Mouse (Mus musculus) left cerebral cortex, postnatal 10 days (tissue): ENCODE measurements around the gene Rnft2. TPM values are rescaled to one million over a fixed set of nuclear protein-coding genes. Genes with fewer than 3 reads are reported as not detected.

ENCODE experiments used
- DNase-seq, 2 experiments: peaks; one replicate each; pipeline ENCODE4 v3.0.0; 2021 to 2022; ENCODE audit warnings: low spot score in 2 of 2, mixed read lengths in 1 of 2; ENCODE audit errors: extremely low spot score in 1 of 2
- intact Hi-C: fragments of 180-260 bp; cut with DNase I; formaldehyde crosslinking; loops from one replicate; pipeline ENCODE4 v1.15.1; 2025
- total RNA-seq, 2 experiments: library from RNA; stranded (reverse); gene quantifications; 2 replicates each; pipeline ENCODE4 v1.2.3; 2021

The Rnft2 gene
- total RNA-seq, 2 experiments from 2014 or later, result 104 to 105 TPM

DNA sequence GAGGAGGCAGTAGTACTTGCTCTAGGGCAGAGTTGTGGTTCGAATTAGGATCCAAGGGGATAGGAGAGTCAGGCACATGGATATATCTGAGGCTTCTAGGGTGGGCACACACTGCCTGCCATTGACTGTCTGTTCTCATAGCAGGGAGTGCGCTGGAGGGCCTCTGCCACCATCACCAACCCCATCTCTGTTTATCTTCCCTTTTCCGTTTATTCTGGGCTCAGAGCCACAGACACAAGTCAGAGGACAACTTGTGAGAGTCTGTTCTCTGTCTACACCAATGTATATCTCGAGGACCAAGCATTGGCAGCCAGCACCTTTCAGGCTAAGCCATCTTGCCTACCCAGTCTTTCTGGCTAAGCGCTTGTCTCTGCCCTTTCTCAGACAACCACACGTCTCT is 14.7 kb upstream of the Rnft2 start:
- intact Hi-C loops, result no loop called here
- no peak for DNase-seq

DNA sequence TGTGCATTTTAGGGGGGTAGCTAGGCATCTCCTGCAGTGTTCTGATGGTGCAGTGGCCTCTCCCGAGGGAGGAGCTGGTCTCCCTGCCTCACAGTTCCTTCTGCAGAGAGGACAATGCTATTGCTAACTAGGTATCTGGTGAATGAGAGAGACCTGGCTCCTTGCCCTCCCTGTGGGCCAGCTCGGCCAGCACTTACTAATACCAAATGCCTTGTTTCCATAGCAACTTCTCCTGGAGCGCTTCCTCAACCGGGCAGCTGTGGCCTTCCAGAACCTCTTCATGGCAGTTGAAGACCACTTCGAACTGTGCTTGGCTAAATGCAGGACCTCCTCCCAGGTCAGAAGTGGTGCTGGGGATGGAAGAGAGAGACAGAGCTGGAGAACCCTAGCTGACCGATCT is 14.2 kb upstream of the Rnft2 start:
- intact Hi-C loops, result no loop called here
- DNase-seq, result peak in 1 of 2 experiments; percentile 42

DNA sequence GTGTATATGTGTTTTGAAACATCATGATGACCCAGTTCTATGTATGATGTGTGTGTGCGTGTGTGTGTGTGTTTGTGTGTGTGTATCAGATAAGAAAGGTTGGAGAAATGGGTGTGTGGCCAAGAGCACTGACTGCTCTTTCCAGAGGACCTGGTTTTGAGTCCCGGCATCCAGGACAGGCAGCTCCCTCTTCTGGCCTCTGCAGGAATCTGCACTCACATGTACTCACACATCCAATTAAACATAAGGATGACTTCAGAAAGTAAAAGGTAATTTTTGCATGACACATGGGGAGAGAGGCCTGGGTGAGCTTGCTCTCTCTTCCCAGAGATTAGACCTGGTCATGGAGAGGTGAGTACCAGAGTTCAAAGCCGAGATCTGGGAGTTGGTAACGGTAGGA is 12.1 kb upstream of the Rnft2 start:
- intact Hi-C loops, result no loop called here

DNA sequence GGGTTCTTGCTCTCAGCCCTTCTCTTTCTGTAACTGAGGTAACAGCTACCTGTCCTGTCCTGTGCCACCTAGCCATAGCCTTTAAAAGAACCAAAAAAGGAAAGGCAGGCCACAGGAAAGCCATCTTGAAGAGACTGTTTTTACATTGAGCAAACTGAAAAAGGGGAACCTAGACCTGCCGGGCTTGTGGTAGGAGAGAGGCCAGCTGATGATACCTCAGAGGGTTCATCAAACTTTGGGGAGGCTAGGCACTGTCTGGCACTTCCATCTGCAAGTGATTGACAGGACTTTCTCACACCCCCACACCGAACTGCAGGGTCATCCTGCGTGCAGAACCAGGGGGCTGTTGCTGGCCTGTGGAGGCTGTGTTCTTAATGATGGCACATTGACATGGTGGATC is 8.6 kb upstream of the Rnft2 start:
- intact Hi-C loops, result no loop called here
- no peak for DNase-seq

More for the DNA sequence above, 12.1 kb upstream of the Rnft2 start:
- DNase-seq, result no peak

DNA sequence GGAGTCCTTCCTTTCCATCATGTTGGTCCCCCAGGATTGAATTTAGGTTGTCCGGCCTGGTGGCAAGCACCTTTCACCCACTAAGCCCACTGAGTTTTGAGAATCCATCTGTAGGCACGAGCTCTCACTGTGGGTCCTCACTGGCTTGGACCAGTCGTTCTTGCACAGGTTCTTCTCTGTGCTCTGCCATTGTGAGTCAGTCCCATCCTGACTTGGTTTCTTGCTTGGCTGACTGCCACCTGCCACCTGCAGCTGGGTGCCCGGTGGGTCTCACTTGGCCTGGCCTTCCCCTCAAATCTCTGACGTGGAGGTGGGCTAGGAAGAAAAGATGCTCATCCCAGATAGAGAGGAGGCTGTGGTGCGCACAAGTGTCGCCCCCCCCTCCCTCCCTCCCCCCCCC is 6.1 kb upstream of the Rnft2 start:
- intact Hi-C loops, result no loop called here
- no peak for DNase-seq

DNA sequence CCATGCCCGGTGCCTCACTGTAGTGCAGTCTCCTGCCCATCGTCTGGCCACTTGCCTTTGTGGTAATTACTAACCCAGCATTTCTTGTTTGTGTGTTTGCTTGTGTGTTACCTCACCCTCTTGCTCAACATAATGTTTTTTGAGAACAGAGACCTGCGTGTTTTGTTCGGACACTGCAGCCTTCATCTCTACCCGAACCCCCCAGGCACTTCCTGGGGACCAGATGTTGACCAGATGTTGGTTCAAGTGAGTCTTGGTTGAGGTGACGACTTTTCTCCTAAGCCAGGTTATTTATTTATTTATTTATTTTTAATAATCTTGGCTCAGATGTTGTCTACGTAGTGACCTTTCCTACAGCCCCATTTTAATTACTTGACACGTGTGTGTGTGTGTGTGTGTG is 2.5 kb upstream of the Rnft2 start:
- DNase-seq, result no peak
- intact Hi-C loops, result loop anchor here (5.0 kb wide), 1 partner anchor 75 kb away; no protein-coding TSS in a partner anchor

DNA sequence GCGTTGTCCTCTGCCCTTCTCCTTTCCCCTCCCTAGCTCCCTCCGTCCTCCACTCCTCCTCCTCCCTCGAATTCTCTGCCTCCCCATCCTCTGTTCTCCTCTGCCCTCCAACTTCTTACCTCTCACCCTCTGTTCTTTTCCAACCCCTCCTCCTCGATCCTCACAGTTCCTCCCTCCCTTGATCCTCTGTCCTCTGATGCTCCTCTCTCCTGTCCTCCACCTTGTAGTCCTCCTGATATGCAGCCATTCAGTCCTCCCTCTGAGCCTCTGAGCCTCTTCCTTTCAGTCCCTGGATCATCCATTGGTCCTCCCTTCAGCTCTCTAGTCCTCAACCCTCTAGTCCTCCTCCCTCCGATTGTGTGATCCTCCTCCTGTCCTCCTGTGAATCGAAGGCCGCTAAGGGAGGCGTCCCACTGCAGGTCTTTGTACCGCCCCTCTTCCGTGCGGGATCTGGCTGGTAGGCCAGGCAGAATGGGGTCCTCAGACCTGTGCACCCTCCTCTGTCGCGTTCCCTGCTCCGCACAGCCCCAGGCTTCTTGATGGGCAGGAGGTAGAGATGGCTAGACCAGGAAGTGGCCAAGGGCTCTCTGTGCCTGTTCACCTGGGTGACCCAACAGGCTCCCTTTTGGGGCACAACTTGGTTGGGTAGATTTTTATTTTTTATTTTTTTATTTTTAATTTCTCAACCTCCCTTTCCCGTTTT is 841 bp upstream of the Rnft2 start:
- intact Hi-C loops, result loop anchor here (5.0 kb wide), 1 partner anchor 73 kb away; no protein-coding TSS in a partner anchor

DNA sequence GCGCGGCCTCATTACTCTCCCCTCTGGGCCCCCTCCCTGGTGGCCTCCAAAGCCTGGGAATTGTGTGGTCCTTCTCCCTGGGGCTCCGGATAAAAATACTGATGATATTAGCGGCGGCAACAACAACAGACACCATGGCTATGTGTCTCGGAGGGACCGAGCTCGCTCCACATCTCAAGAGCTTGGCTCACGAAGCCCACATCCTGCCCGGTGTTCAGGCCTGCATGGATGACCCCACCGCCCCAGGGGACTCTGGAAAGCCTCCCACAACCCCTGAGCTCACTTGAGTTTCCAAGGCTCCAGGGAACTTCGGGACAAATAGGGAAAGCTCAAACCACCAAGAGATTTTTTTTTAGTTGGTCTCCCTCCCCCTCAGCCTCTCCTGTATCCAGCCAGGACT is 5.2 kb downstream of the Rnft2 start:
- intact Hi-C loops, result no loop called here

More for the DNA sequence above, 841 bp upstream of the Rnft2 start:
- DNase-seq, result no peak

DNA sequence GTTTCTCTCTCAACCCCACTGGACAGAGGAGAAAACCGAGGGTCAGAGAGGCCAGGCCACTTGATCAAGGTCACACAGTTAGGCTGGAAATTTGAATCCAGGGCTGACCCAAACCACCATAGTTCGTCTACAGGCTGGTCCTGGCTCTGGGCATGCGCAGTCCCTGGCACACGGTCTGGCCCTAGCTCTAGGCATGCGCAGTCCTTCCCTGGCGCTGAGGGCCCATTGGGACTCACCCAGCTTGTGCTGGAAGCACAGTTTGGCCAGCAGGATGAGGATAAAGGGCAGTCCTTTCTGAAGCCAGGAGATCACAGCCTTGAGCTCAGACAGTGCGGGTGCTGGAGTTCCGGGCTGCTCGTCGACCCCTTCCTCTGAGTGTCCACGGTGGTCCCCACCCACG is 8.0 kb downstream of the Rnft2 start:
- intact Hi-C loops, result no loop called here
- no peak for DNase-seq

More for the DNA sequence above, 5.2 kb downstream of the Rnft2 start:
- peak in 1 of 2 experiments; percentile 58 for DNase-seq

DNA sequence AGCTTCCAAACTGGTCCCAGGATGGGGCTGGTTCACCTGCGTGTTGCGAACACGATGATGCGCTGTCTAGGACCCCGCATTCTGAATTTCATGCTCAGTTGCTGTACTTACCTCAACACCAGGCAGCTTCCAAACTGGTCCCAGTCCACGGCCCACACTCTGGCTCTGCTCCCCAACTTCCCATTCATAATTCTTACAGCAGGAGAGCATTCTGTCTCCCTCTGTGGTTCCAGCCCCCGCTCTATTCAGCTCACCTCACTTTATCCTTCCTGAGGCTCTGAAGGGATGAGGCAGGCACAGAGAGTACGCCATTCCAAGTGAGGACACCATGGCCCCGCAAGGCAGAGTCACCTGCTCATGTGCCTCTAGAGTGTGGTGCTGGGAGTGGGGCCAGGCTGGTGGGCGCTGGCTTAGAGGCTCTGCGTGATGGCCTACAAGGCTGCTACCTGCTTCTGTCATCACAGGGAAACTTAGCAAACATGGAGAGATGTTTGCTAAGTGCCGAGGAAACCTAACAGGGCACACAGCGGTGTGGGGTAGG is 14.8 kb downstream of the Rnft2 start:
- intact Hi-C loops, result no loop called here

DNA sequence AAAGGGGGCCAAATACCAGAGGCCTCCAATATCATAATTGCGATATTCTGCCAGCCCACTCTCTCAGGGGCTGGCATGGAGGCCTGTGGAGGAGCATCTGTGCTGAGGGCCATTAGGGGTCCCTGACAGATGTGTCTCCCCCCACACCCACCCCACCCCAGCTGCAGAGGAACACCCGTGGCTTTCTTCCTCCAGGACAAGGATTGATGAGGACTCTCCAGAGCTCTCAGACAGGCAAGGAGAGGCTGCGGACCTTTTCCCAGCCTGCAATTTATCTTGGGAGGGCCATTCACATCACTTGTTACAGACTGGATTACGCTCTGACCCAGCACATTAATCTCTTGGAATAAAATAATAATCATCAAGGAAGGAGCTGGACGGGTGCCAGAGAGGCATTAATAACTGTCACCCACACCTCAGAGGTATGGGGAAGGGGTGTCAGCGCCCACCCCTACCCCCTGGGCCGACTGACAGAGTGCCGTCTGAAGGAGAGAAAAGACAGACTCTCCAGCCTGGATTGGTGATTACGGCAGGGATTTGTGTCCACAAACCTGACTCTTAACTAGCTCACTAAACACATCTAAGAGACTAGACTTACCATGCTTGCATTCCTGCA is 21.7 kb downstream of the Rnft2 start:
- intact Hi-C loops, result no loop called here
- no peak for DNase-seq

More for the DNA sequence above, 14.8 kb downstream of the Rnft2 start:
- DNase-seq, result no peak

DNA sequence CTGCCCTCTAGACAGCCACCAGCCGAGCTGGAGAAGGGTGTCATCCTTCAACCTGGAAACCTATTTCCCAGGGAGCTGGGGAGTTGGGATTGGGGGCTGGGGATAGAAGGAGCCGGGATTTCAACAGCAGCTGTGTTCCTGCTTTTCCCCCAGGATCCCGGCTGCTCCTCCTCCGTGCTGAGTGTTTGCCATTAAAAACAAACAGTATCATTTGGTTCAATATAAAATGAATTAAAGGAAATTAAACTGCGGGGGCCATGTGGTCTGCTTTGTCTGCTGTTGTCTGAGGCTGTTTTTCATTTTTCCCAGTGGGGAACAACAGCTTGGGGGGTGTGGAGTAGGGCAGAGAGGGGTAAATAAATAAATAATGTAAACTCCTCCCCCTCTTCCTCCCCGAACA is 27.5 kb downstream of the Rnft2 start:
- peak in 1 of 2 experiments; percentile 40 for DNase-seq

DNA sequence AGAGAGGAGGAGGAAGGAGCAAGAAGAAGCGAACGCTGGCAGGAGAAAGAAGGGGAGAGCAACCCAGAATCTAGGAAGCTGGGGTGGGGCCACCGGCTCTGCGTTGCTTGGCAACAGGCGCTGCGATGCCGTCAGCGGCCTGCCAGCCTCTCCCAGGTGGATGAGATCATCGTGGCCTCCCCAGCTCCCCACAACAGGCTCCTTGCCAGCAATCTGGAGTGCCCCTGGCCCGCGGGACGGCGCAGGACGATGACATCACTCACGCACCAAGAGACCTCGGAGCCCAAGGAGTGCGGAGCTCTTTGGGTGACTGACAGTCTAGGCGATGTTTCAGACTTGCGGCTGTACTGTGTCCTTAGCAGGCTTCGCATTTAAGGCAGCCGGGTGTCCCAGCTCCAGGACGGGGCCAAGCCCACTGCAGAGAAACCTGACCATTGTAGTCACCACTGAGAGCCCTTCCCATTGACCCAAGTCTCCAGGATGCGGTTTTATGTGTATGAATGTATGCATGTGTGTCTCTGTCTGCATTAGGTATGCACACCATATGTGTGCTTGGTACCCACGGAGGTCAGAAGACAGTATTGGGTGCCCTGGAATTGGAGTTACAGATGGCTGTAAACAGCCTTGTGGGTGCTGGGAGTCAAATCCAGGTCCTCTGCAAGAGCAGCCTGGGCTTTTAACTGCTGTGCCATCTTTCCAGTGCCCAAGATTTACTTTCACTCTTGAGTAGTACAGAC is 30.3 kb downstream of the Rnft2 start:
- peak; percentile 81 to 92 for DNase-seq
- intact Hi-C loops, result no loop called here

More for the DNA sequence above, 27.5 kb downstream of the Rnft2 start:
- intact Hi-C loops, result no loop called here

DNA sequence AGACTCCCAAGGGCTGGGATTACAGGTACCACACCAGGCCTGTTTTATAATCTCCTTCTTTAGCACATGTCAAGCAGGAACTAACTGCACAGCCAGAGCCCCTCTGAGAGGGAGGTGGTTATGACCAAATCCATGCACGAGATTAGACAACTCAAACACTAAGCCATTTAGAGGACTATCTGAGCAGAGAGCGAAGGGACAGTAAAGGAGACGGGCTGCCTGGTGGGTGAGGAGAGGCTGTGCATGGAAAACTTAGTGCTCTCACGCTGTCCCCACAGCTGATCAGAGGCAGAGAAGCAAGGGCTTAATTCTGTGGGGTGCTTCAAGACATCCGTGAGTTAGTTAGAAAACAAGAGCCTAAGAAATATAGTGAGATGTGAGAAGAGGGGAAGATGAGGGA is 30.9 kb downstream of the Rnft2 start:
- intact Hi-C loops, result no loop called here

DNA sequence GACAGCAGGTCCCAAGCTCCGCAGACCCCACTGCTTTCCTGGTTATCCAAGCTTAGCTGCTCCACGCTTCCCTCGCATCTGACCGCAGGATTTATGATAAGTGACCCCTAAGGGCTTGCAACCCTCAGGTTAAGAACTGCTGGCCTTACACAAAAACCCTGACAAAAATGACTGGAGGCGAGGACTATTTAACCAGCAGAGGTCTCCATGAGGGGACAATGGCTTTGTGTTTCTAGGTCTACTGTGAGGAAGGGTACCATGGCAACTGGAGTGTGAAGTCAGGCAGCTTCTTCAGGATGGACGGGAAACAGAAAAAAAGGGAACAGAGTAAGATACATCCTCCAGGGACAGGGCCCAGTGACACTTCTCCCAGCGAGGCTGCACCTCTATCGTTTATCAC is 39.1 kb downstream of the Rnft2 start:
- DNase-seq, result no peak
- intact Hi-C loops, result no loop called here

More for the DNA sequence above, 30.9 kb downstream of the Rnft2 start:
- no peak for DNase-seq

DNA sequence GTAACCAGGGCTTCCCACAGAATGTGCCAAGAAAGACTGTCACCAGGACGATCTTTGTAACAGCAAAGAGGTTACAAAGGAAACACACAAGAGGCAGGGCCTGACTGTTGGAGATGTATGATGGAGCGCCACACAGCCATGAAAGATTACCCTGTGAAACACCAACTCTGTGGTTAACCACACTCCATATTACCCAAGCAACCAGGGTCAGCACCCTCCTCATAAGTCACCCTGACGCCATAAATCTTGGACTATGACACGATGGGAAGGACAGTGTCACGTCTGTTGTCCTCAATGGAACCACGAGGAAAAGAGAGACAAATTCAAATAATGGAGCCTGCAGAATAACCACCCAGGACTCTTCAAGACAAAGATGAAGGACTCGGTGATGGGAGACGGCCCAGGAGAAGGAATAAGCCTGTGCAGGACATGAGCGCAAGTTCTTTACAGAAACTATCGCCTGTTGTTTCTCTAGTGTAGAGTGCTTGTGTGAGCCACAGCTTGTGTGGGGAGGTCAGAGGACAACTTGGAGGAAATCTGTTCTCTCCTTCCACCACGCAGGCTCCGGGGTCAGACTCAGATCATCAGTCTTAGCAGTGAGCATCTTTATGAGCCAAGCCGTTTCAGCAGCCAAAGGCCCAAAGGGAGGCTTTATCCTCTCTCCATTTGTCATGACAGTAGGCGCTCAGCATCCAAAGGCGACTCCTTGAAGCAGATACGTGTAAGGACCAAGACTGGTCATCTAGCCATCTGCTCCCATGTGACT is 40.1 kb downstream of the Rnft2 start:
- DNase-seq, result no peak
- intact Hi-C loops, result no loop called here

DNA sequence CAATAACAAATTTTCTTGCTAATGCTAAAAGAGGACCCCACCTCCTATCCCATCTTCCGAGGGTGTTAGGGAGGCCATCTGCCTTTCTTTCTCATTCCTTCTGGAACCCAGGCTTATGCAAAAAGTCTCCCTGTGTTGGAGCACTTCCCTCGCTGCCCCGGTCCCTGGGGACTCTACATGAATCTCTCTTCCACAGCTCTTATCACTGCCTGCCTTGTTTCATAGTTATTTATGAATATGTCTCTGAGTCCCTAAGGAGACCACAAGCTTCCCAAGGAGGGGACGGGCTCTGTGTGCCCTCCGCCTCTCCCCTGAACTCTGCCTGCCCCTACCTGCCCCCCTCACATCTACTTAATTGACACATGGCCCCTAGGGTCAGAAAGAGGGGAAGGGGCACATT is 45.2 kb downstream of the Rnft2 start:
- intact Hi-C loops, result no loop called here
- no peak for DNase-seq

DNA sequence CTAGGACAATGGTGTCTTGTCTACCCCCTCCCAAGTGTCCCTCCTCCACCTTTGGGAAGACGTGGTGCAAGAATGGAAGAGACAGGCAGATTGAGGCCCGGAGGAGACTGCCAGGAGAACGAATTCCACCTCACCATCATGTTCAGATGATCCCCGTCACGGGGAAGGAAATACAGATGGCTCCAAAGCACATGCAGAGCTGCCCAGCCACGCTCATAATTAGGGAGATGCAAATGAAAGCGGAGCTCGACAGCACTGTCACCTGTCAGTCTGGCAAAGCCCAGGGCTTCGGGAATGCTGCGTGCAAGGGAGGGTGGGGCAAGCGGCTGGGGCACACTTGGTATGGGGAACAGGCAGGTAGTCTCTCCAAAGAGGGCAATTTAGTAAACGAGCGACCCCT is 47.5 kb downstream of the Rnft2 start:
- intact Hi-C loops, result no loop called here
- DNase-seq, result no peak

DNA sequence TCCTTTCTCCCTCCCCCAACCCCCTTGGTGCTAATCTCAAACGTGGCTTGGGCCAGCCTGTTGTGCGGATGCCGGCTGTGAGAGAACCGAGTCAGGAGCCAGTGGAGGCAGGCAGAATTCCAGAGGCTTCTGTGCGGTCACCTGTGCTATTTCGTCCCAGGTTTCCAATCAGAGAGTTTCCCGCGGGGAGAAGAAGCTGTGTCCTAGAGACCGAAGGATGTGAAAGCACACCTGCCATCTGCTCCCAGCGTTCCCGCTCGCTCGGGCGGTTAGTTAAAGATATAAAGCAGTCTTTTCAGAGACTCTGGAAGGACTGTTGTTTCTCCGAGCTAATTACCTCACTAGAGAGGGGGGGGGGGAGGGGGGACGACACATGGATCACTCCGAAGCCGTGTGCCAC is 52.7 kb downstream of the Rnft2 start:
- DNase-seq, result peak in 1 of 2 experiments; percentile 27
- intact Hi-C loops, result no loop called here
